Mouse (Mus musculus) olfactory bulb, adult 2 months (tissue): ENCODE measurements around the gene Gpatch1. TPM values are rescaled to one million over a fixed set of nuclear protein-coding genes. Genes with fewer than 3 reads are reported as not detected.
"Not testable (repeated sequence)": the region's sequence is repeated elsewhere in the genome, so short reads cannot be mapped to it uniquely, and the experiment has no call there.

Experiments used
- H3K27ac ChIP-seq: fragments of 200-500 bp; 2 replicates; pipeline ENCODE4 v1.5.1; 2012; ENCODE audit warnings: low read depth, low read length; ENCODE audit not compliant: insufficient read depth
- H3K4me1 ChIP-seq: fragments of 200-500 bp; 2 replicates; pipeline ENCODE4 v1.6.1; 2012; ENCODE audit warnings: low read length; ENCODE audit not compliant: control insufficient read depth, insufficient read depth
- H3K4me3 ChIP-seq: fragments of 200-500 bp; 2 replicates; pipeline ENCODE4 v1.5.1; 2012; ENCODE audit warnings: mild to moderate bottlenecking, low read depth, low read length, moderate library complexity; ENCODE audit not compliant: insufficient read depth
- CTCF ChIP-seq: fragments of 200-500 bp; IDR thresholded peaks from 2 replicates; pipeline ENCODE4 v1.5.1; 2012; ENCODE audit warnings: low read depth, mild to moderate bottlenecking, low read length, moderate library complexity; ENCODE audit not compliant: insufficient read depth
- POLR2A ChIP-seq: fragments of 200-500 bp; IDR thresholded peaks from 2 replicates; pipeline ENCODE4 v1.6.1; 2012; ENCODE audit warnings: mild to moderate bottlenecking, low read depth, low read length, moderate library complexity; ENCODE audit not compliant: insufficient read depth
- WGBS: fragments of 180-500 bp; shearing (Covaris S2); methylation state at CpG from one replicate; pipeline ENCODE4 v1.1.7; 2018; 5-methylcytosine and 5-hydroxymethylcytosine counted together
- polyA plus RNA-seq: library from polyadenylated mRNA; stranded (reverse); fragments of >200 nt; gene quantifications from 2 replicates; pipeline ENCODE4 v1.2.4, GENCODE M21; 2012; ENCODE audit warnings: low replicate concordance; ENCODE audit not compliant: missing spikeins, insufficient read depth, insufficient read length

Gene Gpatch1
- polyA plus RNA-seq, 1 experiment, result not detected

GRCm38 (mm10) chr7:35333692-35334526 is 15.7 kb upstream of the Gpatch1 start, which contains the start of gene Rhpn2:
TSS of gene Rhpn2 (plus strand) at chr7:35334170.
- peak within 1 kb of the TSS; percentile 70 for H3K4me3 ChIP-seq
- H3K27ac ChIP-seq, result no peak within 1 kb of the TSS
- TF ChIP-seq POLR2A (no peak), CTCF (no peak)
- peaks cover 12% of the 10 kb centered on the region for H3K4me1 ChIP-seq
- WGBS, result under 1% methylated on average over 52 of the region's 52 CpGs

GRCm38 (mm10) chr7:35333231-35333651 is 15.0 kb upstream of the Gpatch1 start:
- H3K4me1 ChIP-seq, result peaks cover 12% of the 10 kb centered on the region
- H3K4me3 ChIP-seq, result peak overlapping the region; percentile 70
- no peak for TF ChIP-seq POLR2A
- TF ChIP-seq CTCF, result no peak
- H3K27ac ChIP-seq, result no peak overlapping the region
- under 1% methylated on average over 19 of the region's 19 CpGs for WGBS

GRCm38 (mm10) chr7:35331590-35331989 is 13.3 kb upstream of the Gpatch1 start:
- Histone ChIP-seq H3K4me1 (peaks cover 12% of the 10 kb centered on the region), H3K4me3 (no peak overlapping the region), H3K27ac (no peak overlapping the region)
- no peak for TF ChIP-seq POLR2A
- 51% methylated on average over 3 of the region's 3 CpGs for WGBS

- TF ChIP-seq CTCF, result no peak
- no peak for TF ChIP-seq POLR2A
- no peak overlapping the region for H3K27ac ChIP-seq
- no peak overlapping the region for H3K4me3 ChIP-seq
- 14% methylated on average over 12 of the region's 13 CpGs for whole genome bisulfite sequencing
- H3K4me1 ChIP-seq, result peaks cover 9% of the 10 kb centered on the region
Measured at GRCm38 (mm10) chr7:35322732-35323420, 4.6 kb upstream of the Gpatch1 start.

GRCm38 (mm10) chr7:35322161-35322560 is 3.9 kb upstream of the Gpatch1 start:
- 61% methylated on average over 3 of the region's 3 CpGs for WGBS
- H3K4me3 ChIP-seq, result no peak overlapping the region
- H3K4me1 ChIP-seq, result peaks cover 11% of the 10 kb centered on the region
- no peak overlapping the region for H3K27ac ChIP-seq
- no peak for TF ChIP-seq CTCF
- TF ChIP-seq POLR2A, result no peak

- Histone ChIP-seq H3K27ac (no peak overlapping the region), H3K4me3 (no peak overlapping the region), H3K4me1 (peaks cover 15% of the 10 kb centered on the region)
- 68% methylated on average over 4 of the region's 4 CpGs for WGBS
- TF ChIP-seq CTCF (no peak), POLR2A (no peak)
Measured at GRCm38 (mm10) chr7:35319755-35320154, 1.5 kb upstream of the Gpatch1 start.

- peaks cover 15% of the 10 kb centered on the region for H3K4me1 ChIP-seq
- not testable (repeated sequence) for H3K4me3 ChIP-seq, H3K27ac ChIP-seq
- WGBS, result 51% methylated on average over 3 of the region's 3 CpGs
Measured at GRCm38 (mm10) chr7:35319221-35319620, 981 bp upstream of the Gpatch1 start.

GRCm38 (mm10) chr7:35314156-35314555 is 4.1 kb downstream of the Gpatch1 start:
- H3K27ac ChIP-seq, result no peak overlapping the region
- peaks cover 9% of the 10 kb centered on the region; the same call in 1 of the 2 replicates for H3K4me1 ChIP-seq
- TF ChIP-seq CTCF (no peak), POLR2A (no peak)
- H3K4me3 ChIP-seq, result no peak overlapping the region

GRCm38 (mm10) chr7:35311214-35311613 is 7.0 kb downstream of the Gpatch1 start:
- TF ChIP-seq POLR2A, result no peak
- WGBS, result 91% methylated on average over 3 of the region's 3 CpGs
- Histone ChIP-seq H3K4me3 (no peak overlapping the region), H3K4me1 (no peaks in the 10 kb centered on the region), H3K27ac (no peak overlapping the region)
